Mouse (Mus musculus) spleen, postnatal 36 days (tissue): ENCODE measurements around the gene Dlg2.

Experiments
- DNase-seq, 2 experiments: peaks; one replicate each; pipeline ENCODE4 v3.0.0; 2022; ENCODE audit warnings: low spot score in 2 of 2, mixed read lengths in 1 of 2

Dlg2 gene

DNA sequence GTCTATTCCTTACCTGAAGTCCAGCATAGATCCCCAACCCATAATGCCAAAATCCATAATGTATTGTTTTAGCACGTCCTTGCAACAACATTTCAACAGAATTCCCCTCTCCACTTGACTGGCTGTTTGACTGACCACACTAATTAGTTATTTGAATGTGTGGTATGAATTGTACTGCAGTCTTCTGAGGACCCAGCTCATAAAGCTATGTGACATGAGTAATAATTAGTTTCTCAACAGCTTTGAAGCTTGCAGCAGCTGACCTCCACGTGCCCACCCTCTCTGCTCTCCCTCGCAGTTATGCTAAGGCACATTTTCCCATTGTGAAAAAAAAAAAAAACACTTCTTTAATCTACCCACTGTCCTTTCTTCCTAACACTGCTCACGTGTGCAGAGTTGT, 1590.4 kb downstream of the Dlg2 start:
- no peak for DNase-seq

DNA sequence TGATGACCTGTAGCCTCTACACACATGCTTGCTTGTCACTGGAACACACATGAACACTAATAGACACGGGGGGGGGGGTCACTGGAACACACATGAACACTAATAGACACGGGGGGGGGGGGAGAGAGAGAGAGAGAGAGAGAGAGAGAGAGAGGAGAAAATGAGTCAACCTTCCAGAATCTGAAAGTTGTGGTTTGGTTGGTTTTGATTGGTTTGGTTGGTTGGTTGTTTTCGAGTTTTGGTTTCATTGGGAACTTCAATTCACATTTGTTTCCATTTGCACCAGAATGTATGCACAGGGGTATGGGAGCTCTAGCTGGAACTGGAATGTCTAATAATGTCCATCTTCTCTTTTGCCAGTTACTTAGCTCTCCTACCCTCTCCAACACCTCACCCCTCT, 1611.0 kb downstream of the Dlg2 start:
- DNase-seq: no peak

DNA sequence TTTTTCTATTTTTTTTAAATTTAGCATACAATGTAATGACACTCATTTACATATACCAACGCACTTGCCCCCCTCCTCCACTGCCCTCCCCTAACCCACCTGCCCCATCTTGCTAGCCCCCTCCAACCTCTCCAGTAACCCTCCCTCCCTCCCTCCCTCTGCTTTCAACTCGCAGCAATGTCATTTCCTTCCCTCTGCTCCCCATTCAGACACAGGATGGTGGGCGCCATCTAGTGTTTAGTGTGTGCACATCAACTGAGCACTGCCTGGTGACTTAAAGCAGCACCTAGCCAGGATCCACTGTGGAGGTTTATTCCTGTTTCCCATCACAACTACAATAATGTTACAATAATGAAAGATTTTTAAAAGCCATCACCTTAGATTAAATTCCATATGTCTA, 1617.4 kb downstream of the Dlg2 start:
- peak; percentile 8 to 13 for DNase-seq

DNA sequence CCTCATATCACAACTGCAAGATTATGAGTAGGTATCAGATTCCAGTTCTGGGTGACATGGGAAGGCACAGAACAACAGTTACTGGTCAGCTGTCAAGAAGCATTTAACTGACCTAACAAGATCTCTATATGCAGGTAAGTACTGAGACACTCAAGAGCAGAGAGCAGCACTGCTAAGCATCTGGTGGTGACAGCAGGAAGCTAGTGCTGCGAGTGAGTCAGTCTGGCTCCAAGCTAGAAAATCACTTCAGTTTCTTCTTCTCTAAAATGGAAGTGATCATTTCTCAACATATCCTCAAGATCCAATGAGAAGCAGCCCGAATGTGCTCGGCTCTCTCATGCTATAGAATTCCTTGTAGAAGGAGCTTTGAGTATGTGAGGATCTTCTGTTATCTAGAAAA, 1618.7 kb downstream of the Dlg2 start:
- no peak for DNase-seq

DNA sequence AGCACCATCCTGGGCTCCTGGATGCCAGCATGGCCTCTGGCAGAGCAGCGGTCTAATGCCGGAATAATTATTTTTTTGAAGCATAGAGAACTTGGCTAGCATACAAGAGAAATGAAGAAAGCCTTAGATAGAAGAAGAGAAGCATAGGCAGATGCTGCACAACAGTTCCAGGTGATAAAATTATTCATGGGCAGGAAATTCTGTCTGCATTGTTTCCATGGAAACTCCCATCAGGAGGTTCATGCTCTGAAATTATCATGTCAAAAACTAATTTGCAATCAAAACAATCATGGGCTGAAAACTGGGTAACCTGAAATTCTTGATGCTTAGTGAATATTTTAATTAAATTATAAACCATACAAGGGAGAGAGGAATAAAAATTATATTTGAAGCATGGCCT, 1624.4 kb downstream of the Dlg2 start:
- DNase-seq: no peak

DNA sequence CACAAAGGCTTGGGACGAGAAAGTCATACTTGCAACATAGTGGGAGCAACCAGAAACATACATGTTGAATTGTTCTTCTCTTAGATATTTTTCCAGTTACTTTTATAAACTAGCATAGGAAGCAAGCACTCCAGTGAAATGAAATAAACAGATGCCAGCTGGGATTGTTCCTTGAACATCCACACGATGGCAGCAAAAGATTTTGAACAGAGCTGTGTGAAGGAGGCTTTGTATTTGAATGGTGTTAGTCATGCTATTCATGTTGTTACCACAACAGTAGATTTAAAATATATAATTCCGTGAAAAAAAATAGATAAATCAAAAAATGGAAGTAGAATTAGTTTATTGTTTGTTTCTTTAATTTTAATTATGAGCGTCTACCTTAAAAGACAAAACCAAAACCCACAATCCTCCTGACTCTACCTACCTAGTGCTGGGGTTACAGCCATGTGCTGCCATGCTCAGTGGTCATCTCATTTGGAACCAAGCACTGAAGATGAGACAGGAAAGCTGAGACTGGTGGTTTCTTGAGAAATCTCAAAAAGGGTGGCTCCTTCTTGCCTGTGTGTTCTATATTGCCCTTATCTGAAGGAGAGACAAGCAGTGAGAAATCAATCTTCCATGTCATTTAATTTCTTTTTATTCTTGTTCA, 1626.5 kb downstream of the Dlg2 start:
- DNase-seq: peak in 1 of 2 experiments; percentile 6

DNA sequence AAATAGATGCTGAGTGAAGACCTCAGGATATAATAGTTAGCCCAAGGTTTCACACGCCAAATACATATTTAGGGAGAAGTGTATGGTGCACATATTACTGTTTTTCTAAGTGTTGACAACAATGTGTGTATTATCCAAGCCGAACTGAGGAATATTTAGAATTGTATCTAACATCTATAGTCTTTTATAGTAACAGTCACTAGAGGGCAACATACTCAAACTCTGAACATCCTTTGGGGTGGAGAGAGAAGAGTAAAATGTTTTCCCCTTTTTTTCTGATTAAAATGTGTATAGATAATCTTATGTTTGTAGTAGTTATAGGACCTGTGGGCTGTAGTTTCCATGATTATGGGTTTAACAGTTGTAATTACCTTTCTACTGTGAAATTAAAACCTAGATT, 1629.0 kb downstream of the Dlg2 start:
- no peak for DNase-seq

DNA sequence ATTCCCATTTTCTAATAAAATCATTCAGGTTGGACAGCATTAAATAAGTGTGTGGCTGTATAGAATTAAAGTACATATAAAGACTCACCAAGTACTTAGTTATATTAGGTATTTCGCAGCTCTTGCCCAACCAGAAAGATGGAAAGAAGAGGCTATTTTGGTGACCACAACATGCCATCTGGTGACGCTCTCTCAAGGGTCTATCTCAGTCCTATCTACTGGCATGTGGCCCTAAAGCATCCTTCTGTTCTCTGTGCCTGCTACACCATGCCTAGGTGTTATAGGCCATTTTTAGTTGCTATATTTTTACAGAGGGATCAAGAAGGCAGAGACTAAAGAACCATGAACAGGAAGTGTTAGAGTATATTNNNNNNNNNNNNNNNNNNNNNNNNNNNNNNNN, 1629.5 kb downstream of the Dlg2 start:
- DNase-seq: no peak

DNA sequence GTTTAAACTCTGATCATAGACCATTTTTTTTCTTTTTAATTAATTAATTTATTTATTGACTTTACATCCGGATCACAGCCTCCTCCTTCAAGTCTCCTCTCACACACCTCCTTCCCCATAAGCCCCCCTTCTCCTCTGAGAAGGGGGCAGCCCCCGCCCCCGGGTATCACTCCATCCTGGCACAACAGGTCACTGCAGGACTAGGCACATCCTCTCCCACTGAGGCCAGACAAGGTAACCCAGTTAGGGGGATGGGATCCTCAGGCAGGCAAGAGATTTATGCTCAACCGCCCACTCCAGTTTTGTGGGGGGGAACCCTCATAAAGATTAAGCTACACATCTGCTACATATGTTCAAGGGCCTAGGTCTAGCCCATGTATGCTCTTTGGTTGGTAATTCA, 1636.6 kb downstream of the Dlg2 start:
- DNase-seq: no peak

DNA sequence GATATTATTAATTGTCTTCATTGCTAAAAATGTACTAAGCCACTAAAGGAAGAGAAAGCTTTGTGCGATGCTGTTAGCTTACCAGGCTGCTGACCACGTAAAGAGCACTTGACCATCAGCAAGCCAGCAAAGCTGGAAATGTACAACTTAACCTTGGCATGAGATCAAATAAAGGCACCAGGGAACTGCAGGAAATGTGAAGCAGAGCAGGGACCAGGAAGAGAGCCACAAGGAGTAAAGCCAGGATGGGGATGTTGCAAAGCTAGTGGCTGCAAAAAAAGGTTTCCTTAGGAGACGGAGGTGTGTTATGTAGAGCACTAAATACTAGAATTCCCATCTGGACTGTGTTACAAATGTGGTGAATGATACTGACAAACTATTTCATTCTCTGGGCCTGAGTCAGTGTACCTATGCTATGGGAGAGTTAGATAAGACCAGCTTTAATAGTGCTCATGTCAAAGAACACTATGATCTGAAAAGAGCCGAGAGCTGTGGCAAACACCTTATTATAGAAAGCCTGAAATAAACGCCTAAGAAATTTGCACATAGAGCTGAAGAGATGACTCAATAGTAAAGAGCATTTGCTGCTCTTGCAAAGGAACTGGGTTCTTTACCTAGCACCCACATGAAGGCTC, 1638.9 kb downstream of the Dlg2 start:
- DNase-seq: no peak

DNA sequence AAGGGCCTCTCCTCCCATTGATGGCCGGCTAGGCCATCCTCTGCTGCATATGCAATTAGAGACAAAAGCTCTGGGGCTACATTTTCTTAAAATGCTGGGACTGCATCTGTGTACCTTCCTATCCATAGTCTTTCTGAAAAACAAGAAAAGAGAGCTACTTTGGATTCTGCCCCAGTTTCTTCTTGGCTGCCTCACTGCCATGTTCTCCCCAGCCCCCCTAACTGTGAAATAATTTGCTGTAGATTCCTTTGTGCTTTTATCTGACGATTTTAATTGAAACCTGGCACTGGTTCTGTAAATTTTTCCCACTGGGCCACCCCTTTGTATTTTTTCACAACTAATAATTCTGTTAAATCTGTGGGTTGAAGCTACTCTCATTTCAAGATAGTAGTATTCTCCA, 1646.8 kb downstream of the Dlg2 start:
- no peak for DNase-seq

DNA sequence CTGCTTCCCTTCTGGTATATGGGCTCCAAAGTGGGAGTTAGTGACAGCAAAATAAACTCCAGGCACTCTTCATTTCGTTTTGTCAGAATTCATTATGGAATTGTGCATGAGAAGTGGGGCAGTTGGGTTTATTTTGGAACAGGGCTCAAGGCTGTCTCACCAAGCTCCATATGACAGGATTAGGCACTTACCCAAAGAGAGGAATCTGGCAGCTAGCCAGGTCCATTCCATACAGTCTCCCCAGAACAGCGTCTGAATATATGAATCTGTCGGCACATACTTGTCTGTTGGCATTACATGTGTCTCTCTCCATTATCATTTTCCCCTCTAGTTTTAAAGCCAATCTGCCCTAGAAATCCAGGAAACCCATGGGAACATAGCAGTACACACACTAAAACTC, 1649.4 kb downstream of the Dlg2 start:
- DNase-seq: no peak

DNA sequence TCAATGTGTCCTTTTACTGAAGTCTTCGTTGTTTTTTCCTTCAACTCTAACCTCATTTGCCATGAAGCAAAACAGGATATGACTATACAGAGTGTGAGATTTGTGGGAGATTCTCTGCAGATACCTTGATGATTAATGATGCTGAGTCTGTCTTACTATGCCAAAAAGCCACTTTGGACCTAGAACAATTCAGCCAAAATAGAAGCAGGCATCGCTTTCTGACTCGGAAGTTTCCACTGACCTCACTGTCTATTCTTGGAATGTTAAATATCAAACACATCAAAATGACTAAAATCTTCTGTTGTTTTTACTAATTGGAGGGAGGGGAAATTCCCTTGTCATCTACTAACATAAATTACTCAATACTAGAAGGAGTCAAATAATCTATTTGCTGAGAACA, 1657.8 kb downstream of the Dlg2 start:
- no peak for DNase-seq

DNA sequence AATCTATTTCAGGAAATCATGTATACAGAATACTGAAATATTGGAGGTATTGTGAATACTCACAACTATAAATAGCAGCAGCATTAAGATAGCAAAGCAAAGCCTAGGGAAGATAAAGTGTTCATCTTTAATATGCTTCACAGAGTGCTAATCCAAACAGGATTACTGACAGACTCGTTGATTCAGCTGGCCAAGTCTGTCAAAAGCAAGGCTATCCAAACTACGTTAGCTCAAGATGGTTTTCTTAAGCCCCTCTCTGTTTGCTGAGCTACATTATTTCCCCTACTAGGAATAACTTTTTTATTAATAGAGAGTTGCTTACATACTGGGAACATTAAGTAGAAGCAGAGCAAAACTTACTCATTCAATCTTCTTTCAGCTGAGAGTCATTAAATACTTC, 1659.2 kb downstream of the Dlg2 start:
- no peak for DNase-seq

DNA sequence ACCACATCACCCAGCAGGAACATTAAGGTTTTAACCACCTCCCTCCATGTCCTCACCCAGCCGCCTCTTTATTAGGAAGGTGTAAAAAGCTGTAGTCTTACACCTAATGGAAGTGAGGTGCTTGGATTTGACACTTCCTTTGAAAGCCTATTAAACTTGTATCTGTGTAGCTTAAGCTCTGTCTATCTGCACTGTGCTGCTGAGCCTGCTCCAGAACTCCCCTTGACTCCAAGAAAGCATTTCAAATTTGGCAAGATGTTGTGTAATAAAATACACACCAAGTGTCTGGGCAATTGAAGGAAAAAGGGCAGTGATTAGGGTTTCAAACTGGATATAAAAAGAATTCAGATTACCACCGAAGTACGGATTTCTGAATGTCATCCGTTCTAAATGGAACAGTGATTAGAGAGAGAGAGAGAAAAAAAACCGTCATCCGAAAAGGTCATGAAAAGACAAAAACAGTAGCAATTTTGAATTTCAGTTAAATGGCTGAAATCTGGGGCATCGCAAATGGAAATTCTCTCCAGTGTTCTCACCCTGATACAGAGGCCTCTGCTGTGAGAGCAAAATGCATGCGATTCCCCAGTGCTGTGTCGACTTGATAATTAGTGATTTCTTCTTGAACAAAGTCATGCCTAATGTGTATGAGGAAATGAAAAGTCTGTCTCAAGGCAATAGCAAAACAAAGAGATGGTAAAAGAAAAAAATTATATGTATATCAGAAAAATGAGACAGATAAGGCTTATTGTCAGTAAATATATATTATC, 1663.8 kb downstream of the Dlg2 start:
- no peak for DNase-seq

DNA sequence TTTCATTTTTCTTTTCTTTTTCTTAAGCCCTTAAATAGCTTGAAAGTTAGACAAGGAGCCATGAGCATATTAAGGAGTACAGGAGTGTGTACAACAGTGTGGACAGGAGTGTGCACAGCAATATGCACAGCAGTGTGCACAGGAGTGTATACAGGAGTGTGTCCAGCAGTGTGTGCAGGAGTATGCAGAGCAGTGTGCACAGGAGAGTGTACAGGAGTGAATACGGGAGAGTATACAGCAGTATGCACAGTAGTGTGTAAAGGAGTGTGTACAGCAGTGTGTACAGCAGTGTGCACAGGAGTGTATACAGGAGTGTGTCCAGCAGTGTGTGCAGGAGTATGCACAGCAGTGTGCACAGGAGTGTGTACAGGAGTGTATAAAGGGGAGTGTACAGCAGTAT, 1671.0 kb downstream of the Dlg2 start:
- no peak for DNase-seq

DNA sequence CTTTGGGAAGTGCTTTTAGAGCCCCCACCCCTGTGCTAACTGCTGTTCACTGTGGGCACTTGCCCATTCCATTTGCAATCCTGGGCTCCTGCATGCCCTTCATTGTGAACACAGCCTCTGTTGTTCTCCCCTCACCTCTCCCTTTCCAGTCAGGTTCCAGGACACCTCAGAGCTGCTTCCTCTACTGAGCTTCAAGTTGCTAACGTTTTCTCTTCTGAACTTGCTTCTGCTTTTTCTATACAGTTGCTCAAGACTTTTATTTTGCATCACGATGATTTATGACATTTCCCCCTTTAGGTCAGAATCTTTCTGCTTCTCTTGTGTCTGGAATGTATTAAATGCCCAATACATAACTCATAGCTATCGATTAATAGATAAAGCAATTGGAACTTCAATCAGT, 1674.3 kb downstream of the Dlg2 start:
- DNase-seq: no peak

DNA sequence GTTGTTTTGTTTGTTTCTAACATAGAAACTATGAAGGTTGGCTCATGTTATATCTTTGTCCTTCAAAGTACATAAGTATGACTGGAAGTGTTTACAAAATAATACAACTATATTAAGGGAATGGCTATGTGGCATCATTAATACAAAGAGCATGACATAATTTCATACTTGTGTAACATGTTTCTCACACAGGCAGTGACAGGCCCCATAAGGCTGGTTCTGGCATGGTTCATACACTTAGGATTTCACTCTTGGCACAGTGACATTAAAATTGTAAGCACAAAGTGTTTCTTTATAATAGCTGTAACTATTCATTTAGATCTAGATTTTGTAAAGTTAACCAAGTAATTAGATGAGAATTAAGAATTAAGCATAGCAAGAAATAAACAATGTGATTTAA, 1678.1 kb downstream of the Dlg2 start:
- DNase-seq: no peak

DNA sequence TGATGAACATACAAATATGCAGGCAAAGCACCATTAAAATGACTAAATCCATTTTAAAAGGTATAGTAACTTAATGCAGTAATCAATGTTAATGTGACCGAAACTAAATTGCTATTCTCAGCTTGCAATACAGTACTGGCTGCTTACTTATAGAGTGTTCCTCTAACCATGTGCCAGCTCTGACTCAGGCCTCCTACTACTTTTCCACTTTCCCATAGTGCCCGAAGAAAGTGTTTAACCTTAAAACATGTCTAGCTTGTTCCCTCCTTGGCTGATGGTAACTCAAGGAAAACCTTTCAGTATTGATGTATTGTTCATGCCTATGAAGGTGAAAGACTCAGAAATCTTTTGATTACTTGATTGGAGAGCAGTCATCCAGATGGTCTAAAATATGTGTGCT, 1686.7 kb downstream of the Dlg2 start:
- no peak for DNase-seq

DNA sequence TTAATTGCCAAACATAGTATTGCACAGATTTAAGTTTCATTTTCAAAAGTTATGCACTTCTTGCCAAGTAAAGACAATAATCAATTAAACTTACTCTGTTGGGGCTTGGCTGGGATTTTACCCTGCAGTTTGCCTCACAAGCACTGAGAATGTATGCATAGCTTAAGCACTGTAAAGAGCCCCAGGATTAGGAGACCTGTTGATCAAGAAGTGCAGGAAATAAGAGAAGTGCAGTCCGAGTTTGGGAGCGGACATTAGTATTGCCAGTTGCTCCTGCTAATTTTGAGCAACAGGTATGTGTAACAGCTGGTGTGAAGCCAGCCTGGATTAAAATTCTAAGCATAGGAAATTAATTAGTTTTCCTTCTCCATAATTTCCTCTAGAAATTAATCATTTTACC, 1687.8 kb downstream of the Dlg2 start:
- no peak for DNase-seq

DNA sequence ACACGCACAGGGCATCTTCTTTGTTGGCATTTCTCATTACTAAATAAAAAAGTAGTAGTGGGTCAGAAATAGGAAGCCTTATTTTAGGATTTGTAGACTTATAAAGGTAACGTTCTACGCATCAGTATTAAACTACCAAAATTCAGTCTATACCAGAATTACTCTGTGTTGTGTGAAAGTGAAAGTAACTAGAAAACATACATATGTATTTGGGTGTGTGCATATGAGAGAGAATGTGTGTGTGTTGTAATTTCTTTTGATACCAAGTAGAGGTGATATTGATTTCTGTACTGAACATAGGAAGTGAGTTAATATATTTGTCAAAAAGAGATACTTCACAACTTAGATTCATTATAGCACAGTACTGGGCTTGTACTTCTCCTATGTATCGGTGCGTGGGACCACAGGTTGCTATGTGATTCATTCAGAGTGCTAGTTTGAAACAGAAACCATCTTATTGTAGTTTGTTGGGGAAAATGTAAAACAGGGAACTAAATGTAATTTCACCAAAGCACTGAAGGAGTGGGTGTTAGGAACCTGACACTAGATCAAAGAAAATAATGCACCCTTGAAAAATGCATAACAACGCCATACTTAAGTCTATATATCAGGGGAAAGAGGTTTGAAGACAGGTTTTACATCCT, 1688.5 kb downstream of the Dlg2 start:
- DNase-seq: no peak

DNA sequence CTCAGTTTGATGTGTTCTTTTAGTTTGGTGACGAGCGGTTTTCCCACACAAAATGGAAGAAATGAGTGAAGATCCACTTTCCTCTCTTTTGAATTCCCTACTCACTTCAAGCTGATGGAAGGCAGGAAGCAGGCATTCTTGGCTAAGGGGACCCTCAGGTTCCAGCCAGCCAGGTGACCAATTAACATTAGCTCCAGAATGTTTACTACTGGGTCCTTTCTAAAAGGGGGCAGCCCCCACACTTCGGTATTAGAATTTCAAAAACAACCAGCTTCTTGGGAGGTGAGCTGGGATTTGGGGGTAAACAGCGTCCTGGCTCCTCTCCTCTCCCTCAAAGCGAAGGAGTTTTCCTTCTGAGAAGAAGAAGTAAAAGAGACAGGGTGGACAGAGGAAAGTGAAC, 1703.6 kb downstream of the Dlg2 start:
- no peak for DNase-seq
